Mouse (Mus musculus): ENCODE results near the gene B4galt1. TPM values are rescaled to one million over a fixed set of nuclear protein-coding genes. Genes with fewer than 3 reads are reported as not detected.
A peak's percentile ranks its signal among the peaks of the same experiment; 100 is the strongest.

Gene B4galt1
- polyA plus RNA-seq, 1 experiment = 5.2 TPM

- no peak for DNase-seq (ENCODE audit: extremely low spot score in 1 of 2, low spot score in 1 of 2)
Observed at GRCm38 (mm10) chr4:40873320-40873719, 19.5 kb upstream of the B4galt1 start.

- DNase-seq (ENCODE audit: extremely low spot score in 1 of 2, low spot score in 1 of 2) = no peak
Observed at GRCm38 (mm10) chr4:40872129-40872528, 18.3 kb upstream of the B4galt1 start.

- DNase-seq (ENCODE audit: extremely low spot score in 1 of 2, low spot score in 1 of 2) = no peak
Observed at GRCm38 (mm10) chr4:40870206-40870605, 16.4 kb upstream of the B4galt1 start.

- peak in 1 of 2 experiments; percentile 77 for DNase-seq (ENCODE audit: extremely low spot score in 1 of 2, low spot score in 1 of 2)
Observed at GRCm38 (mm10) chr4:40868554-40869232, 14.9 kb upstream of the B4galt1 start.

GRCm38 (mm10) chr4:40864361-40864760 is 10.6 kb upstream of the B4galt1 start:
- no peak for DNase-seq (ENCODE audit: extremely low spot score in 1 of 2, low spot score in 1 of 2)

DNA sequence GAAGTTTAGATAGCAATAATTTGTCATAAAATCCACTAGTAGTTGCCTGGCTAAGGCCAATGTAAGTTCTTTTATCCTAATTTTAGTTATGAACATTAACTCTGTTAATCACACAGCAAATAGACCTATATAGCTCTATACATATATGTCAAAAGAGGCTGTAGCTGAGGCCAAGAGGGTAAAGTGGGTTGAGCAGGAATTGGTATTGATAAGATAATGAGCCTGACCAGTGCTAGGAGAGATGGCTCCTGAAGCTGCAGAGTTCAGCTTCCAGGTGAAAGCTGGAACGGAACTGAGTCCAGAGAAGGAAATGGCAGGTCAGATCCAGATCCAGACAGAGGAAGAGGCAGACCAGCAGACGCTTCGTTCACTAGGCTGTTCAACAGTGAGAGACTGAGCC is 9.5 kb upstream of the B4galt1 start:
- no peak for DNase-seq (ENCODE audit: extremely low spot score in 1 of 2, low spot score in 1 of 2)

DNA sequence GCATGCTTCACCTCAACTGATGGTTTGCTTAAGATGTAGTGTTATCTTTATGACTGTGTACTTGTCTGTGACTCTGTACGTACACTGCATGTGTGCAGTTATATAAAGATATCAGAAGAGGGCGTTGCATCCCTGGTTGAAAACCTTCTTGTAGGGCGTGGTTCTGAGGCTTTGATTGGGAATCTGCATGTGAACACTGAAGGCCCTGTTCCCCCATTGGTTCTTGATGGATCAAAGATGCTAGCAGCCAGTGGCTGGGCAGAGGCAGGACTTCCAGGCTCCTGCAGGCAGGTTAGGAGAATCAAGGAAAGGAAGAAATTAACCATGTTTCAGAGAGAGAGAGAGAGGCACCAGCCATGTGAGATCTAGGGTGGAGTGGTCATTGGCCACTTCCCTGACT is 7.3 kb upstream of the B4galt1 start:
- DNase-seq (ENCODE audit: extremely low spot score in 1 of 2, low spot score in 1 of 2) = no peak

GRCm38 (mm10) chr4:40857824-40858346 is 4.1 kb upstream of the B4galt1 start:
- no peak for DNase-seq (ENCODE audit: extremely low spot score in 1 of 2, low spot score in 1 of 2)

DNA sequence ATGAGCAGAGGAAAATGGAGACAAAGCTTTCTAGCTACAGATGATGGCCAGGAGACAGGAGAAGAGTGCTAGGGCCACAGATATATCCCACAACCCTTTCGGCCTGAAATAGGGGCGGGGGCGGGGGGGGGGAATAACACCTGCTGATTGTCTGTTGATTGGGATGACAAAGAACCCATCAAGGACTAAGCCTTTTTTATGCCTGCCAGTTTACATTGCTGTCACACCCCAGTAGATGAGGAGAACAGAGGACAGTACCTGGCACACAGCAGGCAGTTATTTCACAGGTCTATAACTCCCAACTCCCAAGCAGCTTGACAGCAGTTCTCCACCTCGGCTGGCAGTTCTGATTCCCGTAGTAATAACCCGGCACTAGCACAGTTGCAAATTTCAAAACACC is 2.8 kb upstream of the B4galt1 start:
- no peak for DNase-seq (ENCODE audit: extremely low spot score in 1 of 2, low spot score in 1 of 2)

- no peak for DNase-seq (ENCODE audit: extremely low spot score in 1 of 2, low spot score in 1 of 2)
Observed at GRCm38 (mm10) chr4:40854387-40854933, 655 bp upstream of the B4galt1 start.

GRCm38 (mm10) chr4:40852861-40853564 is 792 bp downstream of the B4galt1 start:
- no peak for DNase-seq (ENCODE audit: extremely low spot score in 1 of 2, low spot score in 1 of 2)

- DNase-seq (ENCODE audit: extremely low spot score in 1 of 2, low spot score in 1 of 2) = no peak
Observed at GRCm38 (mm10) chr4:40852249-40852781, 1.5 kb downstream of the B4galt1 start.

DNA sequence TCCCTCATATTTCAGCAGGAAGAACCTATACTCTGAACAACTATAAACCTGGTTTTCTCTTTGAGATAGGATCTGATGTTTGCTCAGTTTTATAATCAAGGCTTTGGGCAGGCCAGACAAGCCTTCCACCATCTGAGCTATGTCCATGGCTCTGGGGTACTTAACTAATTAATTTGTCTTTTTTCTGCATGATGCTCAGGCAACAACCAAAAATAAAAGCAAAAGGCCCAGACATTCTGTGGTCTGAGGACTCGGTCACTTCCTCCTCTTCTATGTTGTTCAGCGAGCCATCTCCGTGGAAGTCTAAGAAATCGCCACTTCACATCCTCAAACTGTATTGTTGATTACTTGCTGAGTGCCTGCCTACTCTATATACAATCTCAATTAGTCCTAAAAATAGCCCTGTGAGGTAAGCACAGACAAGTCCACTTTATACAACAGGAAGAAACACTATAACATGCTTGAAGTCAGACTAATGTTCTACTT is 2.0 kb downstream of the B4galt1 start:
- no peak for DNase-seq (ENCODE audit: extremely low spot score in 1 of 2, low spot score in 1 of 2)

DNA sequence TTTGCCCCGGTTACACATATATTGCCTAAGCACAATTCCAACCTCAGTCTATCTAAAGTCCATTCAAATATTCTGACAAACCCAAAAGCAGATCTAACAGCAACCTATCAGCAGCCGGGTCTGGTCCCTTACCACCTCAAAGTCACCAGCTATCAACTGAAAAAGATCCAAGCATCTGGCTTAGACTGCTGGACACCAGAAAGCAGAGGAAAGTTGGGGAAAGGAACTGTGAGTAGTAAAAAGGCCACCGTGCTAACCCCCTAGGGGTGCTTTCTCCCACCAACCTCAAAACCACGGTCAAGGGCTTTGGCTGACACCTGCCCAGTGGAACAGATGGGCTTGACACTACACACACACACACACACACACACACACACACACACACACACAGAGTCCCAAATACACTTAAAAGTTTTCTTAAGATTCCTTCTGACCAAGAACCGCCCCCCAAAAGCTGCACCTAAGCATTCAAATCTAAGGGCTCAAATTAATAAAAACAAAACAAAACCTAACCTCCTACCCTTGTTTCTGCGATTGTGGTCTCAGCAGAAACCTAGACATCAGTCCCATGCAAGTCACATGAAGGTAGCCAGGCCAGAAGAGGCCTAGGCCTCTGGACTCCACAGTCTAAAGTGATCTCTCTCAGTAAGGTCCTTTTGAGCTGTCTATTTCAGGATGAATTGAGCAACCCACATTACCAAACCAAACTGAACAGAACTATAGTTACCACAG is 2.6 kb downstream of the B4galt1 start:
- DNase-seq (ENCODE audit: extremely low spot score in 1 of 2, low spot score in 1 of 2) = no peak

DNA sequence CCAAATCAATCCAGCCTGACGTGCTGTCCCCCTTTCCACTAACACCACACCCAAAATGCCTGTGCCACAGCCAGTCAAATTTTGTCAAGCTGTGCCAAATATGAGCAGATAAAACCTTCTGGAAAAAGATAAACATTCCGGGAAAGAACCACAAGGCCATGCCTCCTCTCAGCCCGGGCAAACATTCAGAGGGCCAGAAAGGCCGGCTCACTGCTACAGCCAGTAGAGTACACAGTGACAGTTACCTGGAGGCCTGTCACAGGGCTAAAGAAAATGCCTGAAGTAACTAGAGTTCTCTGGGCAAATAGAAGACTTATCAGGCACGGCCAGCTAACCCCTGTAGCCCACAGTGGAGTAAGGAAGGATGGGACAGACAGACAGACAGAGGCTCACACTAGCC is 3.2 kb downstream of the B4galt1 start:
- DNase-seq (ENCODE audit: extremely low spot score in 1 of 2, low spot score in 1 of 2) = no peak

DNA sequence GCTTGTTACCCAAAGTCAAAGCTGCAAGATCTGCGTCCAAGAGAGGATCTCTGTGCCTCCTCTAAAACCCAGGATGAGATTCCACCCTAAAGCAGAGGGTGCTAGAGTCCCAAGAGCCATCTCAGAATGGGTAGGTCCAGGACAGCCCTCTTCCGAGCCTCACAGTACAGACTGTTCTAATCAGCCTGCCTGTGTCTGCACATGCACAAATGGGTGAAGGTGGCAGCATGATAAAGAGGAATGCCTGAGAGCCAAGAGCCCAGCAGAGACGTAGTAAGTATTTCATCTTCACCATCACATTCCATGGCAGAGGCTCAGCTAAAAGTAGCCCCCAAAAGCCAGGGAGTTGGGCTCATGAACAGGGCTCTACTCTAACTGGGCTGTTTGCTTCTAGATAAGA is 4.3 kb downstream of the B4galt1 start:
- no peak for DNase-seq (ENCODE audit: extremely low spot score in 1 of 2, low spot score in 1 of 2)

DNA sequence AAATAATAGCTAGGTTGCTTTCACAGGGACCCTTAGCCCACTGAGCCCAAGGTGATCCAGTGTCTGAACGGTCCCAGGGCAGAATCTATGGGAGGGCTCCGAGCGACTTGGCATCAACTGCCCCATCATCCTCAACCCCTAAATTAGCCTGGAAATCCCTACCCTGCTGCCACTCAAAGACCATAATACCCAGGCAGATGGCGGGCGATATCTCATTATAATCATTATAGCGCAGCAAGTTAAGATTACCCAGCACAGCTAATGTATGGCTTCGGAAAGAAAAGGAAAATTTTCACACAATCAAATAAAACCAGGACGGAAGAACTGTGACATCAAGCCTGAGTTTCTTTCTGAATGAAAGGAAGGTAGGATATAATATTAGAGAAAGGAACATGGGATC is 5.6 kb downstream of the B4galt1 start:
- no peak for DNase-seq (ENCODE audit: extremely low spot score in 1 of 2, low spot score in 1 of 2)

DNA sequence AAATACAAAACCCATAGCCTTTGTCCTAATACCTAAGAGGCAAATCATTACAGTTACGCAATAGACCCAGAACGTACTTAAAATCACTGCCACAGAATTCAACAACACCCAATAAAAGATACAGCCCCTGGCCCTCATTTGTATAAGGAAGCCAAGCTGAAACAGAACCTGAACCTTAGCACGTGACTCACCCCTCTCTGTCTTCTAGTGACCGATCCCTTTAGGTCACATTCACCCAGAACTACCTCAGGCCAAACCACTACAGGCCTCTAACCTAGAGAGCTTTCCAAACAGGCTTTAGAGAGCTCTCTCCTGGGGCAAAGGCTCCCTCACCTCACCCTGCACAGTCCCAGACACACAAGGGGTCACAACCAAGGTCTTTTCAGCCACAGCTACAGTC is 6.6 kb downstream of the B4galt1 start:
- no peak for DNase-seq (ENCODE audit: extremely low spot score in 1 of 2, low spot score in 1 of 2)

GRCm38 (mm10) chr4:40846143-40846931 is 7.5 kb downstream of the B4galt1 start:
- no peak for DNase-seq (ENCODE audit: extremely low spot score in 1 of 2, low spot score in 1 of 2)

All from frontal cortex, adult 2 months (tissue).